Mouse (Mus musculus): ENCODE measurements around the gene Cdh23. TPM values are rescaled to one million over a fixed set of nuclear protein-coding genes. Genes with fewer than 3 reads are reported as not detected.

Gene Cdh23
- polyA plus RNA-seq, 1 experiment: 2.1 TPM

DNA sequence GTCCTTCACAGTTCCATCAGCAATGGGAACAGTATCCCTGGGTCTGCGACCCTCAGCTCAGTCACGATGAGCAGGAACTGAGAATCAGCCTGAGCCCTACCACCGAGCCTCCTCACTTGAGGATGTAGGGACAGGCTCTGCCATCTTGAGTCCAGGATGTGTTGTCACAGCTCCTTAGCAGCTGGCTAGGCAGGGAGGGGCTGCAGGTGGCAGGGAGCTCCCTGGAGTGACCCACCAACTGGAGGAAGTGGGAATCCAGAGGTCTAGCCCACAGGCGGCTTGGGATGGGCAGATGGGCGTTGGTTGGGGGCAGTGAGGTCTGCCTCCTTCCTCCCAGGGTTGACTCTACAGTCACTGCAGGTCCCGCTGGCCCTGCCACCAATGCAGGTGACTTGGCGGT lies 432.9 kb downstream of the Cdh23 start:
- H3K79me2 ChIP-seq (ENCODE audit: control insufficient read depth, insufficient read depth): no peaks in the 10 kb centered on the region

DNA sequence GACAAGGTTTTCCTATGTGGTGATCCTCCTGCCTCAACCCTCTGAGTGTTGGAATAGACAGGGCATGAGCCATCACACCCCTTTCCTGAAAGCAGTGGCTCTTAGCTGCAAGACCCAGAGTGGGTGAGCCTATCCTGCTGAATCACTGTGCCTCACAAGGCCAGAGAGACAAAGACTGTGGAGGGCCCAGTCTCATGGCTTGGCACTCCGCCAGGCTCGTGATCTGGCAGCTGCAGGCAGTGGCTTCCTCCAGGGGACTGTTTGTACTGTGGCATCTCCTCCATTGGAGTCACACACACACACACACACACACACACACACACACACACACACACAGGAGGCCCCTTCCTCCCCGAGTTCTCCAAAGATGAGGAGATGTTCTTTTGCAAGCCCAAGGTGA lies 433.9 kb downstream of the Cdh23 start:
- Histone ChIP-seq H3K4me3 (no peak overlapping the region), H3K27me3 (ENCODE audit: control insufficient read depth, insufficient read depth, insufficient read length) (no peaks in the 10 kb centered on the region), H3K79me2 (ENCODE audit: control insufficient read depth, insufficient read depth) (no peaks in the 10 kb centered on the region), H3K36me3 (ENCODE audit: control insufficient read depth, insufficient read depth) (no peaks in the 10 kb centered on the region), H3K4me2 (ENCODE audit: low read depth) (no peak overlapping the region), H3ac (ENCODE audit: control insufficient read depth, insufficient read length) (no peak overlapping the region)
- TF ChIP-seq MYOG (IDR thresholded peaks at IDR 0.05; ENCODE audit: control insufficient read depth in 1 of 3, insufficient read depth in 1 of 3, insufficient read length in 2 of 3, low read depth in 2 of 3) (peak in 1 of 3 experiments; percentile 88), MYOD1 (IDR thresholded peaks at IDR 0.05; ENCODE audit: control insufficient read depth in 1 of 3, insufficient read length in 2 of 3, low read depth in 2 of 3) (peak in 2 of 3 experiments; percentile 66 to 68), TCF12 (IDR thresholded peaks at IDR 0.05; ENCODE audit: insufficient read depth, poor library complexity, severe bottlenecking) (no peak)

More for the DNA sequence above, 432.9 kb downstream of the Cdh23 start:
- H3K4me2 ChIP-seq (ENCODE audit: low read depth): no peak overlapping the region
- H3K27me3 ChIP-seq (ENCODE audit: control insufficient read depth, insufficient read depth, insufficient read length): no peaks in the 10 kb centered on the region
- no peak overlapping the region for H3K4me3 ChIP-seq
- TF ChIP-seq TCF3 (IDR thresholded peaks at IDR 0.05; ENCODE audit: insufficient read length, low read depth): no peak
- peak in 1 of 3 experiments; percentile 60 for TF ChIP-seq MYOG (IDR thresholded peaks at IDR 0.05; ENCODE audit: control insufficient read depth in 1 of 3, insufficient read depth in 1 of 3, insufficient read length in 2 of 3, low read depth in 2 of 3)
- no peaks in the 10 kb centered on the region for H3K36me3 ChIP-seq (ENCODE audit: control insufficient read depth, insufficient read depth)
- no peak overlapping the region for H3ac ChIP-seq (ENCODE audit: control insufficient read depth, insufficient read length)

DNA sequence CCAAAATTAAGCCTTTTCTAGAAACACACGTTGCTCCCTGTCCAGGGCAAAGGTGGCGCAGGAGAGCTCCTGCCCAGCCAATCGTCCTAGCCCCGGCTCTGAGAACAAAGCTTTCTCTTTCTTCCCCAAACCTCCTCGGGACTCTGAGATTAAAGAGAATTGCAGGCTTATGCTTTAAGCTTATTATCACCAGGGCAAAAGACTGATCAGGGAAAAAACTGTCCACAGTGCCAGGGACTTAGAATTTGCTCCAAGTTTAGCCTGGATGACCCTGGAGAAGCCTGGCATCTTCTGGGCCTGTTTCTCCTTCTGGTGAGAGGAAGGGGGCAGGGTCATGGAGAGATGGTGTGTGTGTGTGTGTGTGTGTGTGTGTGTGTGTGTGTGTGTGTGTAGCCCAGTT lies 434.8 kb downstream of the Cdh23 start:
- H3K27me3 ChIP-seq (ENCODE audit: control insufficient read depth, insufficient read depth, insufficient read length): no peaks in the 10 kb centered on the region
- H3ac ChIP-seq (ENCODE audit: control insufficient read depth, insufficient read length): no peak overlapping the region

GRCm38 (mm10) chr10:60260557-60261294 lies 435.6 kb downstream of the Cdh23 start:
- no peak overlapping the region for H3K4me2 ChIP-seq (ENCODE audit: low read depth)
- TF ChIP-seq POLR2A (IDR thresholded peaks at IDR 0.05; ENCODE audit: insufficient read length, low read depth) (no peak), E2F4 (IDR thresholded peaks at IDR 0.05; ENCODE audit: insufficient read depth) (no peak), SRF (IDR thresholded peaks at IDR 0.05; ENCODE audit: control insufficient read depth, insufficient read length, low read depth) (no peak), POLR2AphosphoS2 (IDR thresholded peaks at IDR 0.05; ENCODE audit: insufficient read length, low read depth) (no peak), MAX (IDR thresholded peaks at IDR 0.05; ENCODE audit: low read depth) (no peak), MYOD1 (IDR thresholded peaks at IDR 0.05; ENCODE audit: control insufficient read depth in 1 of 3, insufficient read length in 2 of 3, low read depth in 2 of 3) (no peak), CEBPB (IDR thresholded peaks at IDR 0.05; ENCODE audit: insufficient read depth, poor library complexity, severe bottlenecking) (no peak), REST (IDR thresholded peaks at IDR 0.05; ENCODE audit: insufficient read depth, insufficient read length) (no peak)
- H3ac ChIP-seq (ENCODE audit: control insufficient read depth, insufficient read length): no peak overlapping the region
- H3K79me2 ChIP-seq (ENCODE audit: control insufficient read depth, insufficient read depth): no peaks in the 10 kb centered on the region
- H3K4me3 ChIP-seq: no peak overlapping the region
- no peaks in the 10 kb centered on the region for H3K27me3 ChIP-seq (ENCODE audit: control insufficient read depth, insufficient read depth, insufficient read length)
- no peaks in the 10 kb centered on the region for H3K36me3 ChIP-seq (ENCODE audit: control insufficient read depth, insufficient read depth)

More for the DNA sequence above, 434.8 kb downstream of the Cdh23 start:
- no peak overlapping the region for H3K4me2 ChIP-seq (ENCODE audit: low read depth)
- TF ChIP-seq USF1 (IDR thresholded peaks at IDR 0.05; ENCODE audit: low read depth) (no peak), E2F4 (IDR thresholded peaks at IDR 0.05; ENCODE audit: insufficient read depth) (no peak), MYOD1 (IDR thresholded peaks at IDR 0.05; ENCODE audit: control insufficient read depth in 1 of 3, insufficient read length in 2 of 3, low read depth in 2 of 3) (no peak), TCF3 (IDR thresholded peaks at IDR 0.05; ENCODE audit: insufficient read length, low read depth) (no peak), MAX (IDR thresholded peaks at IDR 0.05; ENCODE audit: low read depth) (no peak), CEBPB (IDR thresholded peaks at IDR 0.05; ENCODE audit: insufficient read depth, poor library complexity, severe bottlenecking) (no peak), POLR2A (IDR thresholded peaks at IDR 0.05; ENCODE audit: insufficient read length, low read depth) (no peak), REST (IDR thresholded peaks at IDR 0.05; ENCODE audit: insufficient read depth, insufficient read length) (no peak), POLR2AphosphoS2 (IDR thresholded peaks at IDR 0.05; ENCODE audit: insufficient read length, low read depth) (no peak), SRF (IDR thresholded peaks at IDR 0.05; ENCODE audit: control insufficient read depth, insufficient read length, low read depth) (no peak), MYOG (IDR thresholded peaks at IDR 0.05; ENCODE audit: control insufficient read depth in 1 of 3, insufficient read depth in 1 of 3, insufficient read length in 2 of 3, low read depth in 2 of 3) (no peak), TCF12 (IDR thresholded peaks at IDR 0.05; ENCODE audit: insufficient read depth, poor library complexity, severe bottlenecking) (no peak)
- no peaks in the 10 kb centered on the region for H3K79me2 ChIP-seq (ENCODE audit: control insufficient read depth, insufficient read depth)
- no peaks in the 10 kb centered on the region for H3K36me3 ChIP-seq (ENCODE audit: control insufficient read depth, insufficient read depth)
- H3K4me3 ChIP-seq: no peak overlapping the region

- TF ChIP-seq POLR2A (IDR thresholded peaks at IDR 0.05; ENCODE audit: insufficient read length, low read depth): no peak
- TF ChIP-seq REST (IDR thresholded peaks at IDR 0.05; ENCODE audit: insufficient read depth, insufficient read length): no peak
- TF ChIP-seq POLR2AphosphoS2 (IDR thresholded peaks at IDR 0.05; ENCODE audit: insufficient read length, low read depth): no peak
- TF ChIP-seq E2F4 (IDR thresholded peaks at IDR 0.05; ENCODE audit: insufficient read depth): no peak
- no peak for TF ChIP-seq MYOD1 (IDR thresholded peaks at IDR 0.05; ENCODE audit: control insufficient read depth in 1 of 3, insufficient read length in 2 of 3, low read depth in 2 of 3)
- no peak for TF ChIP-seq CEBPB (IDR thresholded peaks at IDR 0.05; ENCODE audit: insufficient read depth, poor library complexity, severe bottlenecking)
- no peak for TF ChIP-seq TCF3 (IDR thresholded peaks at IDR 0.05; ENCODE audit: insufficient read length, low read depth)
- no peak for TF ChIP-seq TCF12 (IDR thresholded peaks at IDR 0.05; ENCODE audit: insufficient read depth, poor library complexity, severe bottlenecking)
- TF ChIP-seq MAX (IDR thresholded peaks at IDR 0.05; ENCODE audit: low read depth): no peak
- no peak for TF ChIP-seq USF1 (IDR thresholded peaks at IDR 0.05; ENCODE audit: low read depth)
- no peak for TF ChIP-seq MYOG (IDR thresholded peaks at IDR 0.05; ENCODE audit: control insufficient read depth in 1 of 3, insufficient read depth in 1 of 3, insufficient read length in 2 of 3, low read depth in 2 of 3)
- TF ChIP-seq SRF (IDR thresholded peaks at IDR 0.05; ENCODE audit: control insufficient read depth, insufficient read length, low read depth): no peak
- H3ac ChIP-seq (ENCODE audit: control insufficient read depth, insufficient read length): no peak overlapping the region
These were observed 438.9 kb downstream of the Cdh23 start for GRCm38 (mm10) chr10:60257261-60257825.

More at GRCm38 (mm10) chr10:60257261-60257825, 438.9 kb downstream of the Cdh23 start:
- H3K27me3 ChIP-seq (ENCODE audit: control insufficient read depth, insufficient read depth, insufficient read length): no peaks in the 10 kb centered on the region
- H3K4me2 ChIP-seq (ENCODE audit: low read depth): no peak overlapping the region
- no peaks in the 10 kb centered on the region for H3K79me2 ChIP-seq (ENCODE audit: control insufficient read depth, insufficient read depth)
- no peak overlapping the region for H3K4me3 ChIP-seq
- no peaks in the 10 kb centered on the region for H3K36me3 ChIP-seq (ENCODE audit: control insufficient read depth, insufficient read depth)

Data from myocyte (in vitro differentiated cells).